Mouse (Mus musculus) midbrain, postnatal 0 days (tissue): ENCODE measurements around the gene Tial1. TPM values are rescaled to one million over a fixed set of nuclear protein-coding genes. Genes with fewer than 3 reads are reported as not detected.

Source experiments
- ATAC-seq: fragments of 200-750 bp; cut with Nextera tagmentation; 2 replicates; pipeline ENCODE4 v1.8.0; 2017; ENCODE audit warnings: moderate number of reproducible peaks, mild to moderate bottlenecking, moderate TSS enrichment, moderate library complexity; ENCODE audit not compliant: low FRiP score
- DNase-seq: peaks from one replicate; pipeline ENCODE4 v3.0.0-alpha.2; 2015; ENCODE audit warnings: low spot score
- H3K27ac ChIP-seq: fragments of 300-500 bp; sonication (generic); 2 replicates; pipeline ENCODE4 v1.5.1; 2014; ENCODE audit warnings: low read depth, mild to moderate bottlenecking, low read length, mixed read lengths
- H3K27me3 ChIP-seq: fragments of 300-500 bp; sonication (generic); 2 replicates; pipeline ENCODE4 v1.6.1; 2014; ENCODE audit warnings: low read length, control low read depth, mixed read lengths; ENCODE audit not compliant: insufficient read depth
- H3K36me3 ChIP-seq: fragments of 300-500 bp; sonication (generic); 2 replicates; pipeline ENCODE4 v1.6.1; 2014; ENCODE audit warnings: low read length, control low read depth, mixed read lengths; ENCODE audit not compliant: insufficient read depth
- H3K4me1 ChIP-seq: fragments of 300-500 bp; sonication (generic); 2 replicates; pipeline ENCODE4 v1.6.1; 2014; ENCODE audit warnings: mild to moderate bottlenecking, control low read depth, antibody characterized with exemption, low read length, mixed read lengths; ENCODE audit not compliant: insufficient read depth
- H3K4me2 ChIP-seq: fragments of 300-500 bp; sonication (generic); 2 replicates; pipeline ENCODE4 v1.6.1; 2014; ENCODE audit warnings: low read depth, mild to moderate bottlenecking, low read length, mixed read lengths; ENCODE audit not compliant: poor library complexity, severe bottlenecking
- H3K4me3 ChIP-seq: fragments of 300-500 bp; sonication (generic); 2 replicates; pipeline ENCODE4 v1.5.1; 2014; ENCODE audit warnings: low read depth, mild to moderate bottlenecking, low read length, moderate library complexity
- H3K9ac ChIP-seq: fragments of 300-500 bp; sonication (generic); replicated peaks from 2 replicates; pipeline ENCODE4 v1.6.1; 2014; ENCODE audit warnings: mild to moderate bottlenecking, low read length, moderate library complexity, mixed read lengths; ENCODE audit not compliant: poor library complexity, severe bottlenecking
- H3K9me3 ChIP-seq: fragments of 300-500 bp; sonication (generic); 2 replicates; pipeline ENCODE4 v1.6.1; 2016; ENCODE audit warnings: low read length, control low read depth
- CTCF ChIP-seq: IDR thresholded peaks from 2 replicates; pipeline ENCODE4 v1.5.1; 2016; ENCODE audit warnings: antibody characterized with exemption, mild to moderate bottlenecking
- WGBS: fragments of 180-500 bp; shearing (Covaris S2); extraction: QIAGEN DNeasy Blood & Tissue Kit; methylation state at CpG from one replicate; pipeline ENCODE4 v1.1.7; 2014; 5-methylcytosine and 5-hydroxymethylcytosine counted together
- polyA plus RNA-seq: library from polyadenylated mRNA; unstranded; fragments of >200 nt; fragmentation: Nextera tagmentation; extraction: Ambion mirVana; gene quantifications from 2 replicates; pipeline ENCODE4 v1.2.1, GENCODE M21; 2015
- total RNA-seq: library from RNA; depleted of rRNA; stranded (reverse); fragments of >200 nt; gene quantifications from 2 replicates; pipeline ENCODE4 v1.2.3, GENCODE M21; 2014

Tial1 gene
- total and polyA plus RNA-seq, 2 experiments from 2014 or later, result 29.9 to 47.2 TPM

- Histone ChIP-seq H3K36me3 (no peaks in the 10 kb centered on the region), H3K4me3 (peak overlapping the region; percentile 89; the same call in 1 of the 2 replicates), H3K27me3 (no peaks in the 10 kb centered on the region), H3K4me1 (no peaks in the 10 kb centered on the region), H3K9me3 (no peaks in the 10 kb centered on the region), H3K4me2 (peak overlapping the region; percentile 46), H3K9ac (no peak overlapping the region), H3K27ac (no peak overlapping the region)
- DNase-seq, result no peak
- no peak for ATAC-seq
- TF ChIP-seq CTCF, result peak; percentile 40
- WGBS, result 68% methylated on average over 5 of the region's 5 CpGs
Observed at GRCm38 (mm10) chr7:128462406-128462805, 889 bp upstream of the Tial1 start.

GRCm38 (mm10) chr7:128460865-128461228, 670 bp downstream of the Tial1 start:
- Histone ChIP-seq H3K4me3 (peak overlapping the region; percentile 89), H3K27ac (peak overlapping the region; percentile 91), H3K36me3 (no peaks in the 10 kb centered on the region), H3K27me3 (no peaks in the 10 kb centered on the region), H3K9me3 (no peaks in the 10 kb centered on the region), H3K4me1 (no peaks in the 10 kb centered on the region), H3K9ac (peak overlapping the region; percentile 91), H3K4me2 (peak overlapping the region; percentile 84)
- peak; percentile 8 for DNase-seq
- peak; percentile 50 for ATAC-seq
- TF ChIP-seq CTCF, result no peak
- 2% methylated on average over 19 of the region's 23 CpGs for WGBS

- peak overlapping the region; percentile 84 for H3K4me2 ChIP-seq
- no peak for ATAC-seq
- no peaks in the 10 kb centered on the region for H3K27me3 ChIP-seq
- H3K4me3 ChIP-seq, result peak overlapping the region; percentile 89
- H3K4me1 ChIP-seq, result no peaks in the 10 kb centered on the region
- no peaks in the 10 kb centered on the region for H3K9me3 ChIP-seq
- no peak for TF ChIP-seq CTCF
- WGBS, result under 1% methylated on average over 36 of the region's 36 CpGs
- H3K36me3 ChIP-seq, result no peaks in the 10 kb centered on the region
- H3K27ac ChIP-seq, result peak overlapping the region; percentile 91
- peak; percentile 11 for DNase-seq
- peak overlapping the region; percentile 91 for H3K9ac ChIP-seq
Observed at GRCm38 (mm10) chr7:128460131-128460864, 1.2 kb downstream of the Tial1 start.

GRCm38 (mm10) chr7:128459791-128460130, 1.8 kb downstream of the Tial1 start:
- Histone ChIP-seq H3K9me3 (no peaks in the 10 kb centered on the region), H3K27me3 (no peaks in the 10 kb centered on the region), H3K9ac (peak overlapping the region; percentile 91; the same call in 1 of the 2 replicates), H3K27ac (no peak overlapping the region), H3K4me1 (no peaks in the 10 kb centered on the region), H3K36me3 (no peaks in the 10 kb centered on the region), H3K4me2 (peak overlapping the region; percentile 84), H3K4me3 (peak overlapping the region; percentile 89)
- no peak for TF ChIP-seq CTCF
- DNase-seq, result no peak
- no peak for ATAC-seq
- 12% methylated on average over 4 of the region's 4 CpGs for WGBS

- ATAC-seq (no peak), DNase-seq (no peak)
- Histone ChIP-seq H3K4me2 (no peak overlapping the region), H3K27ac (no peak overlapping the region), H3K4me1 (no peaks in the 10 kb centered on the region), H3K4me3 (no peak overlapping the region), H3K9me3 (no peaks in the 10 kb centered on the region), H3K27me3 (no peaks in the 10 kb centered on the region), H3K36me3 (peaks cover 11% of the 10 kb centered on the region; the same call in 1 of the 2 replicates), H3K9ac (no peak overlapping the region)
- no peak for TF ChIP-seq CTCF
Observed at GRCm38 (mm10) chr7:128458011-128458410, 3.5 kb downstream of the Tial1 start.

GRCm38 (mm10) chr7:128452731-128453130, 8.8 kb downstream of the Tial1 start:
- DNase-seq (no peak), ATAC-seq (no peak)
- H3K9me3 ChIP-seq, result no peaks in the 10 kb centered on the region
- peaks cover 23% of the 10 kb centered on the region for H3K36me3 ChIP-seq
- no peak overlapping the region for H3K4me2 ChIP-seq
- H3K27ac ChIP-seq, result no peak overlapping the region
- WGBS, result 89% methylated on average over 1 of the region's 1 CpGs
- H3K4me1 ChIP-seq, result no peaks in the 10 kb centered on the region
- no peaks in the 10 kb centered on the region for H3K27me3 ChIP-seq
- H3K4me3 ChIP-seq, result no peak overlapping the region
- TF ChIP-seq CTCF, result no peak
- H3K9ac ChIP-seq, result no peak overlapping the region
